Mouse (Mus musculus) embryonic facial prominence, embryonic 15.5 days (tissue): ENCODE data around the gene Xrcc4. TPM values are rescaled to one million over a fixed set of nuclear protein-coding genes. Genes with fewer than 3 reads are reported as not detected.

ENCODE experiments used
- ATAC-seq: fragments of 200-750 bp; cut with Nextera tagmentation; 2 replicates; pipeline ENCODE4 v1.8.0; 2017; ENCODE audit warnings: low read depth, moderate TSS enrichment; ENCODE audit not compliant: insufficient number of reproducible peaks, low FRiP score, low TSS enrichment
- H3K27ac ChIP-seq: fragments of 300-500 bp; sonication (generic); replicated peaks from 2 replicates; pipeline ENCODE4 v1.5.1; 2015; ENCODE audit warnings: mild to moderate bottlenecking, inconsistent platforms
- H3K27me3 ChIP-seq: fragments of 300-500 bp; sonication (generic); 2 replicates; pipeline ENCODE4 v1.6.1; 2015; ENCODE audit warnings: inconsistent platforms
- H3K36me3 ChIP-seq: fragments of 300-500 bp; sonication (generic); 2 replicates; pipeline ENCODE4 v1.6.1; 2015; ENCODE audit warnings: mild to moderate bottlenecking, inconsistent platforms
- H3K4me1 ChIP-seq: fragments of 300-500 bp; sonication (generic); 2 replicates; pipeline ENCODE4 v1.6.1; 2015; ENCODE audit warnings: inconsistent platforms
- H3K4me2 ChIP-seq: fragments of 300-500 bp; sonication (generic); replicated peaks from 2 replicates; pipeline ENCODE4 v1.6.1; 2015; ENCODE audit warnings: mild to moderate bottlenecking, inconsistent platforms
- H3K4me3 ChIP-seq: fragments of 300-500 bp; sonication (generic); replicated peaks from 2 replicates; pipeline ENCODE4 v1.5.1; 2015; ENCODE audit warnings: mild to moderate bottlenecking, inconsistent platforms
- H3K9ac ChIP-seq: fragments of 300-500 bp; sonication (generic); 2 replicates; pipeline ENCODE4 v1.6.1; 2015; ENCODE audit warnings: inconsistent platforms
- H3K9me3 ChIP-seq: fragments of 300-500 bp; sonication (generic); replicated peaks from 2 replicates; pipeline ENCODE4 v1.6.1; 2016; ENCODE audit warnings: inconsistent platforms
- WGBS: fragments of 180-500 bp; shearing (Covaris S2); methylation state at CpG from one replicate; pipeline ENCODE4 v1.1.7; 2015; 5-methylcytosine and 5-hydroxymethylcytosine counted together
- polyA plus RNA-seq: library from polyadenylated mRNA; unstranded; fragments of >200 nt; fragmentation: Nextera tagmentation; extraction: Ambion mirVana; gene quantifications from 2 replicates; pipeline ENCODE4 v1.2.1, GENCODE M21; 2015

Xrcc4 gene
- polyA plus RNA-seq, 1 experiment from 2014 or later: 11.3 TPM

DNA sequence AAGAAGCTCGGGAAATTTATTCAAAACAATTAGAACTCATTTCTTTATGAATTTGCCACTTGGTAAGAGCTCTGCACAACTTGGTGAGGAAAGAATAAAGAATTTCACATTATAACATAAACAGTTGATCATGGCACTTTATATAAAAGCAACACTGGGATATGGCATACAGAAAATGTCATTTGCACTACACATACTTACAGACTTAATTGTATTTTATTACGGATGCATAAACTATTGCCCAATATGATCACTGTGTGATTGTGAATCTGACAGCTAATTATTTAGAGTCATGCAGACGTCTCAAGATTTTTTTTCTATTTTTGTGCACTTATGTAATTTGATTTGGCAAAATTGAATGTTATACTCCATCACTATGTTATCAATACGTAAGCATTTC, 56.4 kb downstream of the Xrcc4 start:
- H3K36me3 ChIP-seq: no peaks in the 10 kb centered on the region
- H3K4me1 ChIP-seq: no peaks in the 10 kb centered on the region
- WGBS: 62% methylated on average over 4 of the region's 4 CpGs
- no peaks in the 10 kb centered on the region for H3K9me3 ChIP-seq
- no peak overlapping the region for H3K4me3 ChIP-seq
- H3K9ac ChIP-seq: no peak overlapping the region
- no peak overlapping the region for H3K4me2 ChIP-seq
- H3K27me3 ChIP-seq: no peaks in the 10 kb centered on the region
- ATAC-seq: no peak
- no peak overlapping the region for H3K27ac ChIP-seq

GRCm38 (mm10) chr13:90032523-90032922, 56.9 kb downstream of the Xrcc4 start:
- ATAC-seq: no peak
- H3K4me1 ChIP-seq: no peaks in the 10 kb centered on the region
- H3K27ac ChIP-seq: no peak overlapping the region
- H3K36me3 ChIP-seq: no peaks in the 10 kb centered on the region
- no peak overlapping the region for H3K9ac ChIP-seq
- H3K4me2 ChIP-seq: no peak overlapping the region
- WGBS: 53% methylated on average over 2 of the region's 2 CpGs
- H3K4me3 ChIP-seq: no peak overlapping the region
- H3K9me3 ChIP-seq: no peaks in the 10 kb centered on the region
- H3K27me3 ChIP-seq: no peaks in the 10 kb centered on the region

DNA sequence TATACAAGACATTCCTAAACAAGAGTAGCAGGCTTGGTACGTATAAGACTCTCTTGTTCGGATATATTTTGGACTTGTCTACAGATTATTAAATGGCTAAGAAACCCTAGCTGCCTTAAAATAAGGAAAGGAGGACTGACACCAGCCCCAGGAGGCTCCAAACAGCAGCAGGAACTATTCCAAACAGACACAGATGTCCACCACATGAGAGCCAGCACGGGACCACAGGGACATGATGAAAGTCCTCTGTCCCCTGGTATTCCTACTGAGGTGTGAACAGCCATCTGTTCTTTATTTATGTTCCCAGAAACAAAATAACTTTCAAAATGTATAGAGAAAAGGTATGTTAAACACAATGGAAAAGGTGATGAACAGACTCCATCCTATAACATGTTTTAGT, 58.5 kb downstream of the Xrcc4 start:
- Histone ChIP-seq H3K27ac (no peak overlapping the region), H3K9me3 (no peaks in the 10 kb centered on the region), H3K4me1 (no peaks in the 10 kb centered on the region), H3K9ac (no peak overlapping the region), H3K27me3 (no peaks in the 10 kb centered on the region), H3K4me3 (no peak overlapping the region), H3K4me2 (no peak overlapping the region), H3K36me3 (no peaks in the 10 kb centered on the region)
- ATAC-seq: no peak
- 52% methylated on average over 3 of the region's 3 CpGs for WGBS

GRCm38 (mm10) chr13:90012620-90013019, 76.8 kb downstream of the Xrcc4 start:
- H3K9ac ChIP-seq: no peak overlapping the region
- H3K4me1 ChIP-seq: no peaks in the 10 kb centered on the region
- 34% methylated on average over 3 of the region's 3 CpGs for WGBS
- no peak overlapping the region for H3K4me3 ChIP-seq
- no peaks in the 10 kb centered on the region for H3K9me3 ChIP-seq
- H3K27ac ChIP-seq: no peak overlapping the region
- H3K4me2 ChIP-seq: no peak overlapping the region
- no peak for ATAC-seq
- H3K36me3 ChIP-seq: no peaks in the 10 kb centered on the region
- no peaks in the 10 kb centered on the region for H3K27me3 ChIP-seq

DNA sequence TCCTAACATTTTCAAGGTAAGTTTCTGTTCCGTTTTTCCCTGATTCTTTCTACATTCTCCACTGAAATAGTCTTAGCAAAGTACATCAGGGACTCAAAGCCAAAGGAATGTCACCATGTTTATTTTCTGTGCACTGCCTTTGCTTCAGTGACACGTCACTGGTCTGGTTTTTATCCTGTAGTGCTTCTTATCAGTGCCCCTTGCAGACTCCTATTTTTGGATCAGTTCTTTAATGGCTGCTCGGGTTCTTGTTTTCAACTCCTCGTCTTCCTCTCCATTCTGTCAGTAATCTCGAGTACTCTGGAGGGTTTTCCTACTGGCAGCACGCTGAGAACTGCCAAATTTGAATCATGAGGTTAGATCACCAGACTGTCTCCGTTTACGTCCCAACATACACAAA, 77.2 kb downstream of the Xrcc4 start:
- H3K4me2 ChIP-seq: no peak overlapping the region
- H3K4me3 ChIP-seq: no peak overlapping the region
- H3K4me1 ChIP-seq: no peaks in the 10 kb centered on the region
- no peaks in the 10 kb centered on the region for H3K27me3 ChIP-seq
- H3K9ac ChIP-seq: no peak overlapping the region
- no peak for ATAC-seq
- no peaks in the 10 kb centered on the region for H3K9me3 ChIP-seq
- WGBS: 59% methylated on average over 8 of the region's 8 CpGs
- no peaks in the 10 kb centered on the region for H3K36me3 ChIP-seq
- no peak overlapping the region for H3K27ac ChIP-seq

- no peaks in the 10 kb centered on the region for H3K27me3 ChIP-seq
- H3K9ac ChIP-seq: no peak overlapping the region
- H3K4me2 ChIP-seq: no peak overlapping the region
- 74% methylated on average over 8 of the region's 8 CpGs for WGBS
- H3K4me1 ChIP-seq: no peaks in the 10 kb centered on the region
- ATAC-seq: no peak
- no peaks in the 10 kb centered on the region for H3K9me3 ChIP-seq
- H3K36me3 ChIP-seq: no peaks in the 10 kb centered on the region
- H3K4me3 ChIP-seq: no peak overlapping the region
- H3K27ac ChIP-seq: no peak overlapping the region
Measured at GRCm38 (mm10) chr13:90011129-90011528, 78.3 kb downstream of the Xrcc4 start.

GRCm38 (mm10) chr13:90009786-90010185, 79.6 kb downstream of the Xrcc4 start:
- Histone ChIP-seq H3K9ac (no peak overlapping the region), H3K27me3 (no peaks in the 10 kb centered on the region), H3K4me2 (no peak overlapping the region), H3K4me3 (no peak overlapping the region), H3K27ac (no peak overlapping the region), H3K36me3 (no peaks in the 10 kb centered on the region), H3K4me1 (no peaks in the 10 kb centered on the region), H3K9me3 (no peaks in the 10 kb centered on the region)
- ATAC-seq: no peak

- H3K27me3 ChIP-seq: no peaks in the 10 kb centered on the region
- no peak for ATAC-seq
- no peak overlapping the region for H3K27ac ChIP-seq
- H3K4me3 ChIP-seq: no peak overlapping the region
- no peaks in the 10 kb centered on the region for H3K4me1 ChIP-seq
- no peak overlapping the region for H3K9ac ChIP-seq
- H3K36me3 ChIP-seq: no peaks in the 10 kb centered on the region
- H3K9me3 ChIP-seq: no peaks in the 10 kb centered on the region
- WGBS: 93% methylated on average over 1 of the region's 1 CpGs
- no peak overlapping the region for H3K4me2 ChIP-seq
Measured at GRCm38 (mm10) chr13:90005561-90005960, 83.8 kb downstream of the Xrcc4 start.

- Histone ChIP-seq H3K4me2 (no peak overlapping the region), H3K36me3 (no peaks in the 10 kb centered on the region), H3K9ac (no peak overlapping the region), H3K9me3 (no peaks in the 10 kb centered on the region), H3K27ac (no peak overlapping the region), H3K4me1 (no peaks in the 10 kb centered on the region), H3K27me3 (no peaks in the 10 kb centered on the region), H3K4me3 (no peak overlapping the region)
- ATAC-seq: no peak
Measured at GRCm38 (mm10) chr13:89997531-89997930, 91.9 kb downstream of the Xrcc4 start.

- no peaks in the 10 kb centered on the region for H3K27me3 ChIP-seq
- no peak overlapping the region for H3K4me3 ChIP-seq
- H3K4me1 ChIP-seq: no peaks in the 10 kb centered on the region
- no peak overlapping the region for H3K27ac ChIP-seq
- H3K36me3 ChIP-seq: no peaks in the 10 kb centered on the region
- no peak for ATAC-seq
- no peak overlapping the region for H3K9ac ChIP-seq
- 20% methylated on average over 2 of the region's 2 CpGs for WGBS
- no peak overlapping the region for H3K4me2 ChIP-seq
- H3K9me3 ChIP-seq: no peaks in the 10 kb centered on the region
Measured at GRCm38 (mm10) chr13:89986087-89986486, 103.3 kb downstream of the Xrcc4 start.

- Histone ChIP-seq H3K4me3 (no peak overlapping the region), H3K9ac (no peak overlapping the region), H3K9me3 (no peaks in the 10 kb centered on the region), H3K4me2 (no peak overlapping the region), H3K4me1 (no peaks in the 10 kb centered on the region), H3K27me3 (no peaks in the 10 kb centered on the region), H3K27ac (no peak overlapping the region), H3K36me3 (no peaks in the 10 kb centered on the region)
- WGBS: 83% methylated on average over 3 of the region's 3 CpGs
- ATAC-seq: no peak
Measured at GRCm38 (mm10) chr13:89970940-89971339, 118.5 kb downstream of the Xrcc4 start.

GRCm38 (mm10) chr13:89968671-89969070, 120.7 kb downstream of the Xrcc4 start:
- Histone ChIP-seq H3K27me3 (no peaks in the 10 kb centered on the region), H3K36me3 (no peaks in the 10 kb centered on the region), H3K4me2 (no peak overlapping the region), H3K9me3 (no peaks in the 10 kb centered on the region), H3K4me3 (no peak overlapping the region), H3K9ac (no peak overlapping the region), H3K27ac (no peak overlapping the region), H3K4me1 (no peaks in the 10 kb centered on the region)
- no peak for ATAC-seq
